Mouse (Mus musculus) layer of hippocampus, postnatal 10 days (tissue): ENCODE results near the gene Slu7. TPM values are rescaled to one million over a fixed set of nuclear protein-coding genes. Genes with fewer than 3 reads are reported as not detected.

Experiments
- DNase-seq, 2 experiments: peaks; one replicate each; pipeline ENCODE4 v3.0.0; 2021; ENCODE audit warnings: low spot score in 2 of 2
- total RNA-seq, 2 experiments: library from RNA; stranded (reverse); gene quantifications; 2 replicates each; pipeline ENCODE4 v1.2.3; 2021

Gene Slu7
- total RNA-seq, 2 experiments from 2014 or later: 39.4 to 43.8 TPM

DNA sequence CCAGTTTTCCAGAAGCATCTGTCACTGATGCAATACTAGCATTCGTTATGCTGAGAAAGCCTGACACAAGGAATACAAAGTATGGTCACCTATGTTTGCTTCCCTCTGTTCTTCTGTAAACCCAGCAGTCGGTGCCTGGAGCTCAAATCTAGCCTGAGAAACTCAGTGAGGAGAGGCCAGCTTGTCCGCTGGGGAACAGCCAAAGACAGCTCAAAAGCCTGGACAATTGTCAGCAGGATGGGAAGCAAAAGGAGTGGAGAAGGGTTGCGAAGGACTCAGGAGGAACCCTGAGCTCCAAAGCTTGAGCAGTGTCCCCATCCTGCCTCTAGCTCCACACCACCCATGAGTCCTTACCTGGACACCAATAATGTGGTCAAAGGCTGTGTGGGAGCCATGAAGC is 50.5 kb downstream of the Slu7 start:
- no peak for DNase-seq

GRCm38 (mm10) chr11:43484652-43485051 is 51.1 kb downstream of the Slu7 start:
- DNase-seq: no peak

GRCm38 (mm10) chr11:43485855-43486254 is 52.3 kb downstream of the Slu7 start:
- DNase-seq: no peak

GRCm38 (mm10) chr11:43492663-43493062 is 59.1 kb downstream of the Slu7 start:
- DNase-seq: peak; percentile 83 to 84

GRCm38 (mm10) chr11:43493815-43494409 is 60.4 kb downstream of the Slu7 start:
- peak; percentile 83 to 87 for DNase-seq

- peak in 1 of 2 experiments; percentile 47 for DNase-seq
Observed at GRCm38 (mm10) chr11:43495037-43495436, 61.5 kb downstream of the Slu7 start.

DNA sequence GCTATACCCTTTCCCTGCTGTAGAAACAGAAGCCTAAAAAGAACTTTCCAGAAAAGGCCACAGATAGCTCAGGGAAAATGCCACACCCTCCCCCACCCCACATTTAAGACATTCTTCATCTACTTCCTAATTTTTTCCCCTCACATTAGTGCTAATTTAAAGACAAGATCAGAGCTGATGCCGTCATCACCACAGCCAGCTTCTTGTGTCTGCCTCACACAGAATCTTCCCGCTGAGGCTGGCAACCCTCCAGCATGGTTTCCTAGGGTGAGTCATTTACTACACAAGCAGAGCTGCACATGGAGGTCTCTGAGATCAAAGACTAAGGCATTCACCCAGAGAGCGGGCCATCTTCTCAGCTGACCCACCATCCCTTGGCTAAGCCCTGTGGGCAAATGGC is 62.0 kb downstream of the Slu7 start:
- peak in 1 of 2 experiments; percentile 50 for DNase-seq

Other genes with a start within 250 kb of the Slu7 start
- 10 to 100 TPM; 21.3 to 23.2 TPM for gene Pttg1, start 7.5 kb upstream of the Slu7 start, total RNA-seq
- 1 to 10 TPM; 6.8 to 7.4 TPM for gene C1qtnf2, start 40.5 kb downstream of the Slu7 start, total RNA-seq
- 10 to 100 TPM in 1 of 2 experiments, 1 to 10 TPM in 1; 8.8 to 10.1 TPM for gene Ccnjl, start 95.0 kb downstream of the Slu7 start, total RNA-seq
- gene 4933415A04Rik, start 153.3 kb downstream of the Slu7 start, total RNA-seq: 1 to 10 TPM; 1.9 to 2.6 TPM
- not detected for gene Fabp6, start 167.8 kb downstream of the Slu7 start, total RNA-seq
- 10 to 100 TPM; 66.0 to 70.0 TPM for gene Pwwp2a, start 248.3 kb downstream of the Slu7 start, total RNA-seq